Mouse (Mus musculus) mouse embryonic stem cell (cell line): ENCODE data around the gene Mip.
"Not testable (repeated sequence)": the region's sequence is repeated elsewhere in the genome, so short reads cannot be mapped to it uniquely, and the experiment has no call there.

Experiments used
- in situ Hi-C, 2 experiments: fragments of 300-500 bp; cut with MboI; formaldehyde crosslinking; loops; 1 replicate in 1 of 2; 3 replicates in 1 of 2; pipeline ENCODE4 v1.14.3; 2019 to 2020; ENCODE audit warnings: low sequenced_read_pairs in 2 of 2, low pct_unique_long_range_greater_than_20kb in 1 of 2, mixed read lengths in 1 of 2; ENCODE audit not compliant: unreplicated experiment in 1 of 2

The Mip gene

DNA sequence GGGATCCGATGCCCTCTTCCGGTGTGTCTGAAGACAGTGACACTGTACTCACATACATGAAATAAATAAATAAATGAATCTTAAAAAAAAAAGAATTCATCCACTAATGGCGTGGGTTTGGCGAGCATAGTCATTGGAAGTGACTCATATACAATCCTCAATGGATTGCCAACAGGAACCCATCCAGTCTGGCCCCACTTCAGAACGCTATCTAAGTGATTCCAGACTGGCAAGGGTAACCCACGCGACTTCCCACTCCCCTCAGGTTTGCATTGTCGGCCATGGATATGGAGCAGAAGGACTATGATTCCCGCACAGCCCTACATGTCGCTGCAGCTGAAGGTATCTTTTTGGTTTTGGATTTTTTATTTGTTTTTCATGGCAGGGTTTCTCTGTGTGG, 17.3 kb upstream of the Mip start:
- in situ Hi-C loops: no loop called here

DNA sequence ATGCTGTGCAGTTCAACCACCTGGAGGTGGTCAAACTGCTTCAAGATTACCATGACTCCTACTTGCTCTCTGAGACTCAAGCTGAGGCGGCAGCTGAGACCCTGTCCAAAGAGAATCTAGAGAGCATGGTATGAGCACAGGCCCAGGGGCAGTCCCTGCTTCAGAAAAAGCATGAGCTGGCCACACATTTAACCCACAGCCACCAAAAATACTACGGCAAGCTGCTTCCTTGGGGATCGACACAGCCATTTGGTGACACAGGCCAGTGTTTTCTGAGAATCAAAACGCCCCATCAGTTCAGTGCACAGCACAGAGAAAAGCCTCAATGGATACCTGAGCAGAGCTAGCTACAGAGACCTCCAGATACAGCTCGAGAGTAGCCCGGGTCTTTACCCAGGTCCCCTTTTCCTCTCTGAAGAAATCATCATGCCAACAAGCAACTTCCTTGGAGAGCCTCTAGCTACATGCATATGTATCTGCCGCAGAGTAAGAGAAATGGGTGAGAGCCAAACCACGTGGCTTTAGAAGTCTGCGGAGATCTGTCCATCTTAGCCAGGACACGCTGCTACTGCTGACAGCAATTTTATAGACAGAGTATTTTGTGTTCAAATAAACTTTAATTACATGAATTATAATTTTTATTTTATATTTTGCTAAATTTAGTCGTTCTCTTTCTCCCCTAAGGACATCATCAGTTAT, 16.2 kb upstream of the Mip start:
- in situ Hi-C loops: no loop called here

DNA sequence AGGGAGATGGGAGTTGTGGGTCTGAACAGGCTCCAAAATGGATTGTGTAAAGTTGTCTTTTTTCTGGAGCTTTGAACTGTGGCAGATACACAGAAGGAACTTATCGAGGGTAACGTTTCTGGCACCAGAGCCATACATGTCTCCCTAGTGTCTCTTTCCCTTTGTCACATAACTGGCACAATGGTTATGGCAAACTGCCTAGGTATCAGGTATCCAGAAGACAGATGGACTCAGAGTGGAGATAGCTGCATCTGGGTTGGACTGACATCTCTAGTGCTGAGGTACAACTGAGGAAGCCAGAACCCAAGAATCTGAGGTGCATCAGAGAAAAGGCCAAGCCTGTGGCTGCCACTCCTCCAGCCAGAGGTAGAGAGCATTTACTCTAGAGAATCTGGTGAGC, 15.5 kb upstream of the Mip start:
- in situ Hi-C loops: no loop called here

DNA sequence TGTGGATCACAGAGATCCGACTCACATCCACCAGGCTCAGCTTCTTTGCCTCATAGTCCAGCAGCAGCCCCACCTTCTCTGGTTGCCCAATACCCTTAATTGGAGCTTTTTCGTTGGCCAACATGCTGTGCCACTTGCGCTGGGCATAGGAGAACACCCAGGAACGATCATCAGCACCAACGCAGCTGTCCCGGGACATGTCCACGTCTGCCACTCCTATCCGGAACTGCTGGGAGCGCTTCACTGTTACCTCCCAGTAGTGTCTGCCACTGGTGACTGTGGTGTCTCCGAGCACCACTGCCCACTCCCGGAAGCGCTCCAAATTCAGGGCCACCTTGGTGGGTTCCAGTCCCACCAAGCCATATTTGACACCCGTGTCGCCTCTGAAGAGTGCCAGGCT, 14.7 kb upstream of the Mip start:
- in situ Hi-C loops: no loop called here

DNA sequence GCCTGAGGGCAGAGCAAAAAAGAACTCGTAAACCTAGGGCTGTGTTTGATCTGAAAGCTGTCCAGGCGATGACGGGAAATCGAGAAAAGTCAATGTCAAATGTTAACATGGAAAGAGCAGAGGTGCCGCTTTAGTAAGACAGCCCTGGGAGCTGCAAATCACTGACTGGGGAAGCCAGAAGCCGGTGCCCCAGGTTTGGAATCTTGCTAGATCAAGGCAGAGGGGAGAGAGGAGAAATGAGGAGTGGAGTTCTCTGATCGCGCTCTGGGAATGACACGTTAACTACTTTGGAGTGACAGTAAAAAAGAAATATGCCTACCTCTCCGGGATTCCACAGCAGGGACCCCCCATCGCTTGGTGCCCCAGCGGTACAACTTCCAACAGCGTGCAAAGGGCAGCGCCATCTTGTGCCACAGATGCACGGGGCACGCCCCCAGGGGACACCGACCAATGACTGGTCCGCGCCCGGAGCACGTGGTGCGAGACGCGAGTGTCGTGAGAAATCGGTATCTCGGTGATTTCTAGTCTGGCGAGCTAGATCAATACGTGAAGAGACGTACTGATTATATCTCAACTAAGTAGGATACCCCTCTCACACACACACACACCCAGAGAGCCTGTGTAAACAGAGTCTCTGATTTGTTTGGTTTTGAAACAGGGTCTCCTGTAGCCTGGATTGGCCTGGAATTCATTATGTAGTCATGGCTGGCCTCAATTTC, 14.1 kb upstream of the Mip start, which contains the start of gene Spryd4:
Spryd4 (minus strand) TSS at position 418 of the 719 bp plus-strand sequence.
- in situ Hi-C loops: no loop called here

DNA sequence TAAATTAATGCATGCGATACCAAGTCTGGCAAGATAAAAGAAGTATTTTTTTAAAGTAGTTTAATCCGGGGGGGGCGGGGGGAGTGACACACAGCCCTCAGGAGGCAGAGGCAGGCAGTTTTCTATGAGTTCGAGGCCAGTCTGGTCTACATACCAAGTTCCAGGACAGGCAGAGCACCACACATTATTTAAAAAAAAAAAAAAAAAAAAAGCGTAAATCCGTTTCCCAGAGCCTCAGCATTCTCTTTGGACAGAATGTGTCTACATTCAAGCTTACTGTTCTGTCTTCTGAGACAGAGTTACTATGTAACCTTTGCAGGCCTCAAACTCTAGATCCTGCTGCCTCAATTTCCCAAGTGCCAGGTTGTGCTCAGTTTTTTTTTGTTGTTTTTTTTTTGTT, 13.5 kb upstream of the Mip start:
- in situ Hi-C loops: no loop called here

DNA sequence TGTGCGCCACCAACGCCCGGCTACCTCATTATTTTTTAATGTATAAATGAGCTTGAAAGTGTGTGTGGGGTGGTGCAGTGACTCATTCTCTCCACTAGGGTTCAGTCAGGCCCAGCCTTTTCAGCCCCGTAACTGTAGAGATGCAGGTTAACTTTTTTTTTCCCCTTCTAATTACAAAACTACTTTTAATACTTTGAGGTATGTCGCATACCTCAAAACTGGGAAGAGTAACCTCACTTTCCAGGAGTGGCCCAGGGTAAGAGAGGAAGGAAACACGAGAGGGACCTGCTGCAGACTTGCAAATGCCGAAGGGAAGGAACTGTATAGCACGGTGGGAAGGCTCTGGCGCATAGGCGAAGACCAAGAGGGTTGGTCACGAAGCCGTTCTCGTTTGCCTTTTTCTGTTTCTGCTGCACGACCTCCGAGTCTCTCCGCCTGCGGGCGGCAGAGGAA, 12.7 kb upstream of the Mip start:
- in situ Hi-C loops: no loop called here

DNA sequence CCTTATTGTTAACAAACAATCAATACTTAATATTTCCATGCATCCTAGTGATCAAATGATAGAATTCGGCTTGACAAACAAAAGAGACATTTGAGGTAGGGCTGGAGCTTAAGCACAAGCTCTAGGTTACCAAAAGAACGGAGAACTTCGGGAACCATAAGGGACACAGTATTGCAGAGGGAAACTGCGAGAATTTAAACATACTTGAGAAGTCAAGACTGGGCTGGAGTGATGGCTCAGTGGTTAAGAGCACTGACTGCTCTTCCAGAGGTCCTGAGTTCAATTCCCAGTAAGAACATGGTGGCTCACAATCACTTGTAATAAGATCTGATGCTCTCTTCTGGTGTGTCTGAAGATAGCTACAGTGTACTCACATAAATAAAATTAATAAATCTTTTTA, 11.5 kb upstream of the Mip start:
- in situ Hi-C loops: not testable (repeated sequence)

DNA sequence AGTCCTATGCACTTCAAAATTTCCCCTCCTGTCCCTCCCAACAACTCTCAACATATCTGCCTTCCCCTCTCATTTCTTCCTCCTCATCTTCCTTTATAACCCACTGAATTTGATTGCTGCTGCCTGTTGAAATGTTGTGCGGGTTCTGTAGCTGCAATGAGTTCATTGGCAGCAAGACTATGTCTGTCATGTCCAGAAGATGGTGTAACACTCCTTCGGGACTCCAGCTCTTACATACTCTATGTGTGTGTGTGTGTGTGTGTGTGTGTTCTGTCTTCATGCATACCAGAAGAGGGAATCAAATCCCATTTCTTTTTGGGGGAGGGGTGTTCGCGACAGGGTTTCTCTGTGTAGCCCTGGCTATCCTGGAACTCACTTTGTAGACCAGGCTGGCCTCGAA, 10.7 kb upstream of the Mip start:
- in situ Hi-C loops: no loop called here

DNA sequence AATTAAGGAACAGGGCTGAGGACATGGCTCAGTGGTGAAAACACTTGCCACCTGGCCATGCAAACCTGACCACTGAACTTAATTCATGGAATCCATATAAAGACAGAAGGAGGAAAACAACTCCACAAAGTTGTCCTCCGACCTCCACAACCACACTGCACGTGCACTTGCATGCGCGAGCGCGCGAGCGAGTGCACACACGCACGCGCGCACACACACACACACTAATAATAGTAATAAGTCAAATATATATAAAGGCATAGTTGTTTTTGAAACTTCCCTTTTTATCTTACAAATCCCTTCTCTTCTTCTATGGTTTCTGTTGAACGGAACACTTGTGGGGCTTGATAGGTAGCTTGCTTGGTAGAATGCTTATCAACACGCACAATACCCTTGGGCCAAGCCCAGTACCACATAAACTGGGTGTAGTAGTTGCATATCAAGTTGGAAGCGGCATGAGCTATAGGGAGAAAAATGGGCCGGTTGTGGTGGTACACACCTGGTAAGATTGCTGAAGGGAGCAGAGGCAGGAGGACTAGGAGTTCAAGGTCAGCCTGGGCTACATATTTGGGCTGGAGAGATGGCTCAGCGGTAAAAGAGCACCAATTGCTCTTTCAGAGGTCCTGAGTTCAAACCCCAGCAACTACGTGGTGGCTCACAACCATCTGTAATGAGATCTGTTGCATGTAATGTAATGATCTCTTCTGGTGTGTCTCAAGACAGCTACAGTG, 7.1 kb upstream of the Mip start:
- in situ Hi-C loops: no loop called here

DNA sequence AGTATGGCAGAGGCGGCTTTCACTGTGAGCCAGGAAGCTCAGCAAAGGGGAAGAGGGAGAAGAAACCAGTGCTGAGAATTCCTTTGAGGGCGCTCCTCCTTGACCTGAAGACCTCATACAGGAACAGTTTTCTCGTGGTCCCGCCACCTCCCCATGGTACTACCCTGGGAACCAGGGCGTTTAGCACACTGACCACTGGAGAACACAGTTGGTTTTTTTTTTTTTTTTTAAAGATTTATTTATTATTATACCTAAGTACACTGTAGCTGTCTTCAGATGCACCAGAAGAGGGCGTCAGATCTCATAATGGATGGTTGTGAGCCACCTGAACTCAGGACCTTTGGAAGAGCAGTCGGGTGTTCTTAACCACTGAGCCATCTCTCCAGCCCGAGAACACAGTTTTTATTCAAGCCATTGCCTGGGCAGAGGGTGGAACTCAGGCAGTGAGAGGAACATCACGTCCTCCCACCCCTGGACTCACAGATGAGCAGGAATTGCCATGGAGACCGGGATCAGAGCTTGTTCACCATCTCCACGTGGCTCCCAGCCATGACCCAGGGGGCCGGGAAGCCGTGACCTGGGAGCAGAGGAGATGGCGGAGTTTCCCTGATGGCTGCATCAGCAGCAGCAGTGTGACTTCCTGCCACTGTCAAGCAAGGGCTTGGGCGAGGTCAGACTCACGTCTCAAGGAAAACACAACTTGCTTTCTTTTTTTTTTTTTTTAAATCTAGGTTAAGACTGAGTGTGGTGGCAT, 3.9 kb upstream of the Mip start:
- in situ Hi-C loops: no loop called here

DNA sequence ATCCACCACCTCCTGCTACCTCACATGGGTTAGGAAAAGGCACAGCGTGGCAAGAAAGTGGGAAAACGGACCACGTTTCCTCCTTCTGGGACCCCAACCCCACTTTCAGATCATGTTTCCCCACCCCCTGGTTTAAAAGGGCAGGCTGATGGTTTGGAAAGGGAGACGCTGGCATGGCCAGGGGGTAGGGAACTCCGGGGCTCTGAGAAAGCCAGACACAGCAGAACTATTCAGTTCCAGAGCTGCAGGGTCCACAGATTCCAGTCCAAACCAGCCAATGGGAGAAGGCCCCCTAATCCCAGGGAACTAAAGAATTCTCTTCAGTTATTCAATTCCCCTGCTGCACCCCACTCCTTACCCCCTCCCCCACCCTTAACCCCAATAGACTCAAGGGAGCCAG, 574 bp upstream of the Mip start:
- in situ Hi-C loops: no loop called here

DNA sequence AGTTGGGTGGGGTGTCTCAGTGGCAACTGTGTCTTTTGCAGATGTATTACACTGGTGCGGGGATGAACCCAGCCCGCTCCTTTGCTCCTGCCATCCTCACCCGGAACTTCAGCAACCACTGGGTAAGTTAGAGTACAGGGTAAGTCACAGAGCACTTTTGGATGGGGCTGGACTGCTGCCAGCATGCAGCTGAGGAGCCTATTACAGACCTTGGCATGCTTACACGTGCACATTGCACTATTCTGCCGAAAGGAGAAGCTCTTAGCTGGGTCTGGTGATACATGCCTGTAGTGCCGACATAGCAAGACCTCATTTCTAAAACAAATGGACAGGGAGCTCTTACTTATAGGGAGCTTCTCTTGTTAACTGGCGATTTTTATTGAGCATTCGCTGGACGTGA, 2.0 kb downstream of the Mip start:
- in situ Hi-C loops: no loop called here

DNA sequence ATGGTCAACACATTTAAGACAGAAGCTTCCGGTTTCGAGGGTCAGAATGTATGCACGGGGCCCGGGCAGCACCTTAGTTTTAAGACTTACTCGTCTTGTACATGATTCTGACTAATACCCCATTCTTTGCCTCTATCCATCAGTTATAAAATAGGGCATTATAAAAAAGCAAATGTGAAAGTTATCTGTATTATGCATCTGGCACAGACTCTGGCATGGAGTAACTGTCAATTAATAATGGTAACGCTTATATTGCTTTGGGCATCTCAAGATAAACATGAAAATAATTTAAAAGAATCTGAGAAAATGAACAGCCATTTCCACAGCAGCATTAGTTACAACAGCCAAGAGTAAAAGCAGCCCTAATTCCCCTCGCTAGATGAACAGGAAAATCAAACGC, 2.4 kb downstream of the Mip start:
- in situ Hi-C loops: no loop called here

DNA sequence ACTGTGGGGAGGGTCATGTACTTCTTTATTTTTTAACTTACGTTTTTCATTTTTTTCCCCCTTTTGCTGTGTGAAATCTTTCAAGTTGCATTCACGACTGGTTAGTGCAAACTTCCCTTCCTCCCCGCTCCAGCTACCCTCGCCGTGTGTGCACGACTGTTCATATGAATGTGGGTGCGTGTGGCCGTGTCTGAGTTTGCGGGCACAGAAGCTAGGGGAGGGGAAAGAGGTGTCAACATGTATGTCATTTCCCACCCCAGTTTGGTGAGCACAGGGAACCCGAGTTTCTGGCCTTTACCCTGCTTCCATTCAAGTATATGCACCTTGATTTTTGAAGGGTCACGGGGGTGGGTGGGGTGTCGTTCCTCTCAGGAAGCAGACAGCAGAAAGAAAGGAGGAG, 4.9 kb downstream of the Mip start:
- in situ Hi-C loops: no loop called here

DNA sequence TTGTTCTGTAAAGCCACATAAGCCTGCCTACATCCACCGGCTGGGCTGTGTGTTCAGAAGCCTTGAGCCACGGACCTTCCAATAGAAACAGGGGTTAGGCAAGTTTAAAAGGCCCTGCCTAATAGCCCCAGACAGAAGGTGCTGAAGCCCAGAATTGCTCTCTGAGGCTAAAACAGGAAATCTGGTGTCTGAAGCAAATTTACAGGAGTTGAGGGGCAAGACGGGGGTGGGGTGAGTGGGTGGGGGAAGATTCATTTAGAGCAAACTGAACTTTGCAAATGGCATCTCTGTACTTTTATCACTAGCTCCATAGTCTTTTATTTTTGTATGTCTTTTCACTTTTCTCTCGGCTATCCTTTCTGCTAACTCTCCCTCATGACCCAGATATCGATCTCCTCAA, 5.5 kb downstream of the Mip start:
- in situ Hi-C loops: no loop called here

DNA sequence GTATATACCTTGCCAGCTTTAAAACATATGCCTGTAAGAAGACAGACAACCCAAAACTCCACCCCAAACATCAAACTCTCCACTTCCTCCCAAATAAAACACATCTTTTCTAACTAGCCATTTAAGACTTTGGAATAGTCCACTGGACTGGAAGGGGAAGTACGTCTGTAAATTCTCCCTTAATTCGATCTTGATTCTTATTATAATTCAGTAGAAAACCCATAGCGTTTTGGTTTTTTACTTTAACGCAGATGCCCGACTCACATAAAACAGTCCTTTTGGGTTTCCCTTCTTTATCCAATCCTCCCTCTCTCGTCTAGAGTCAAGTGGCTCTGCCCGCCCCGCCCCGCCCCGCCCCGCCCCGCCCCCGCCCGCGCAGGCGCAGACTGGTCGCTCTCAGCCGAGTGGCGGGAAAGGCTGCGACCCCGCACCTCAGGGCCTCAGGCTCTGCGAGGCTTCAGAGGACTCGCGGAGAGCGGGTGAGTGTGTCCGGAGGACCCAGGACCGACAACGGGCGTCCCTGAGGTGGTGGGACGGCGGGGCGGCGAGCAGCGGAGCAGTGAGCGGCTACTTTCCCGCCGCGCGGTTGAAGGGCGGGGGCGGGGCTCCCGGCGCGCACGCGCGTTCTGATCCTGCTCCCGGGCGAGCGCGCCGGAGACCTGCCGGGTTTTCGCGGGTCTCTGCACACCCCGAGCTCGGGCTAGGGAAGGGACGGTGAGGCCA, 6.2 kb downstream of the Mip start, which contains the start of gene Timeless:
Timeless (plus strand) TSS at position 369 of the 723 bp plus-strand sequence.
- in situ Hi-C loops: no loop called here

DNA sequence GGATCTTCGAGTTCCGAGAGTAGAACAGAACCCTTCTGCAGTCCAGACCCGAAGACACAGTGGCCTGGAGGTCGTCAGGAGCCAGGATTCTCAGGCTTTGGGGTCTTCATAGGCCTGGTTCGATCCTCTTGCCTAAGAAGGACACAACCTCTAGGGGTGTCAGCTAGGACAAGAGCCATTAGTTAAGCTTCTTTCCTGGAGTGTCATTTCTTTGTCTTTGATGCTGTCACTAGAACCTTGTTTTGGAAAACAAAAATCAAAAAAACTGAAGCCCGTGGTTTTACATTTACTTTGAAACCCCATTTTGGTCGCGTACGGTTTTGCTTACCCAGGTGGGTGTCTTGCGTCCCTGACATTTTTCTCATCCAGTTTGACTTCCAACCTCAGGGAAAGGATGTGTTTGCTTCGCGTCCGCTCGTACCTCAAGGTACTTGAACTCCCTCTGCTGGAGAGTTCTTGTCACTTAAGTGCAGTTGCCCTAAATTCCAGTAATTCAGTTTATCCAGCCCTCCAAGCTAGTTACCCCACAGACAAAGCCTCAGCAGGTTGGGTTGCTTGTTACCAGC, 6.9 kb downstream of the Mip start:
- in situ Hi-C loops: no loop called here
